Mouse (Mus musculus) lung, postnatal 0 days (tissue): Measurements from ENCODE around the gene Trp53bp1. TPM values are rescaled to one million over a fixed set of nuclear protein-coding genes. Genes with fewer than 3 reads are reported as not detected.

Source experiments
- ATAC-seq: fragments of 200-750 bp; cut with Nextera tagmentation; 2 replicates; pipeline ENCODE4 v1.8.0; 2017; ENCODE audit warnings: moderate library complexity
- DNase-seq: peaks from one replicate; pipeline ENCODE4 v3.0.0-alpha.2; 2016; ENCODE audit warnings: low spot score
- H3K27ac ChIP-seq: fragments of 300-500 bp; sonication (generic); 2 replicates; pipeline ENCODE4 v1.5.1; 2014; ENCODE audit warnings: antibody characterized with exemption, mild to moderate bottlenecking, low read length, mixed read lengths
- H3K27me3 ChIP-seq: fragments of 300-500 bp; sonication (generic); replicated peaks from 2 replicates; pipeline ENCODE4 v1.6.1; 2014; ENCODE audit warnings: low read length, mixed read lengths; ENCODE audit not compliant: insufficient read depth
- H3K36me3 ChIP-seq: fragments of 300-500 bp; sonication (generic); 2 replicates; pipeline ENCODE4 v1.6.1; 2014; ENCODE audit warnings: low read length, mixed read lengths; ENCODE audit not compliant: insufficient read depth
- H3K4me1 ChIP-seq: fragments of 300-500 bp; sonication (generic); 2 replicates; pipeline ENCODE4 v1.6.1; 2014; ENCODE audit warnings: antibody characterized with exemption, low read depth, low read length, mixed read lengths; ENCODE audit not compliant: insufficient read depth
- H3K4me2 ChIP-seq: fragments of 300-500 bp; sonication (generic); replicated peaks from 2 replicates; pipeline ENCODE4 v1.6.1; 2014; ENCODE audit warnings: low read depth, mild to moderate bottlenecking, low read length, moderate library complexity, mixed read lengths
- H3K4me3 ChIP-seq: fragments of 300-500 bp; sonication (generic); 2 replicates; pipeline ENCODE4 v1.5.1; 2014; ENCODE audit warnings: low read depth, low read length
- H3K9ac ChIP-seq: fragments of 300-500 bp; sonication (generic); replicated peaks from 2 replicates; pipeline ENCODE4 v1.6.1; 2014; ENCODE audit warnings: low read depth, mild to moderate bottlenecking
- H3K9me3 ChIP-seq: fragments of 300-500 bp; sonication (generic); 2 replicates; pipeline ENCODE4 v1.6.1; 2016; ENCODE audit warnings: low read length, mixed read lengths
- CTCF ChIP-seq: IDR thresholded peaks from 2 replicates; pipeline ENCODE4 v1.5.1; 2016; ENCODE audit warnings: antibody characterized with exemption, mild to moderate bottlenecking
- EP300 ChIP-seq: IDR thresholded peaks from 2 replicates; pipeline ENCODE4 v1.6.1; 2016; ENCODE audit warnings: antibody characterized with exemption, mild to moderate bottlenecking, control low read depth
- WGBS: fragments of 180-500 bp; shearing (Covaris S2); extraction: QIAGEN DNeasy Blood & Tissue Kit; methylation state at CpG from one replicate; pipeline ENCODE4 v1.1.7; 2014; 5-methylcytosine and 5-hydroxymethylcytosine counted together
- polyA plus RNA-seq: library from polyadenylated mRNA; unstranded; fragments of >200 nt; fragmentation: Nextera tagmentation; extraction: Ambion mirVana; gene quantifications from 2 replicates; pipeline ENCODE4 v1.2.1, GENCODE M21; 2015

The Trp53bp1 gene
- polyA plus RNA-seq, 1 experiment from 2014 or later = 9.8 TPM

DNA sequence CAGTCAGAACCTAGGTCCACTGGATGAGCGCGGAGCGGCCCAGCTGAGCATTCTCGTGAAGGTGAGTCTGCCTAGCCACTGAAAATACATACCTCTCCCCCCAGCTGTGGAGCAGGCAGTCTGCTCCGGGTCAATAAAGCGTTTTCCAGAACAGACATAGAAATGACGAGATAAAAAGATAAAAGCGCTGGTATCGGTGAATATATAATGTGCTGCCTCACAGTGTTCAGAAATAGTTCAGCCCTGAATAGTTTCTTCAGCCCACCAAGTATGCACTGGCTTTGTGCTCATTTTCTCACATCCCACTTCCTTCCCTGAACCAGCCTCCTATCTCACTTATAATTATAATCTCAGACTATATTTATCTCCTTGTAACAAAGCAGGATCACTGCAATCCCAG is 75.7 kb downstream of the Trp53bp1 start:
- H3K27me3 ChIP-seq = no peaks in the 10 kb centered on the region
- H3K36me3 ChIP-seq = peaks cover 48% of the 10 kb centered on the region
- H3K4me2 ChIP-seq = no peak overlapping the region
- H3K9ac ChIP-seq = no peak overlapping the region
- no peak for TF ChIP-seq EP300
- TF ChIP-seq CTCF = no peak
- WGBS = 92% methylated on average over 9 of the region's 9 CpGs
- no peaks in the 10 kb centered on the region for H3K9me3 ChIP-seq
- H3K27ac ChIP-seq = no peak overlapping the region
- no peak overlapping the region for H3K4me3 ChIP-seq
- no peak for DNase-seq
- H3K4me1 ChIP-seq = no peaks in the 10 kb centered on the region
- no peak for ATAC-seq

DNA sequence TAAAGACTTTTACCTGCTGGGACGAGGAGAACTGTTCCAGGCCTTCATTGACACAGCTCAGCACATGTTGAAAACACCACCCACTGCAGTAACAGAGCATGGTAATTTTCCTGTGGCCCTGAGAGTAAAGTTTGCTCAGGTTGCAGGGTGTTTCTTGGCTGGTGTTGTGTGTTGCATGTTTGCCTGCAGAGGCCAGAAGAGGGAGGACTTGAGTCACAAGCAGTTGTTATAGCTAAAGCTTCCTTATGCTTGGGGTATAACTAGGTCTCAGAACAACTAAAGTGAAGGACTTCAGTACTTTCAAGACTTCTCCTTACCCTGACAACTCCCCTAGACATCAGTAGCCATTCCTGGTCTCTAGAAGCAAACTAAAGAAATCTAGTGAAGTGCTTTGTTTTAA is 82.7 kb downstream of the Trp53bp1 start:
- no peaks in the 10 kb centered on the region for H3K9me3 ChIP-seq
- H3K4me3 ChIP-seq = no peak overlapping the region
- H3K4me2 ChIP-seq = no peak overlapping the region
- ATAC-seq (no peak), DNase-seq (no peak)
- no peaks in the 10 kb centered on the region for H3K27me3 ChIP-seq
- WGBS = 83% methylated on average over 1 of the region's 1 CpGs
- H3K4me1 ChIP-seq = no peaks in the 10 kb centered on the region
- H3K9ac ChIP-seq = no peak overlapping the region
- TF ChIP-seq EP300 (no peak), CTCF (peak; percentile 45)
- H3K27ac ChIP-seq = no peak overlapping the region
- H3K36me3 ChIP-seq = peaks cover 51% of the 10 kb centered on the region

DNA sequence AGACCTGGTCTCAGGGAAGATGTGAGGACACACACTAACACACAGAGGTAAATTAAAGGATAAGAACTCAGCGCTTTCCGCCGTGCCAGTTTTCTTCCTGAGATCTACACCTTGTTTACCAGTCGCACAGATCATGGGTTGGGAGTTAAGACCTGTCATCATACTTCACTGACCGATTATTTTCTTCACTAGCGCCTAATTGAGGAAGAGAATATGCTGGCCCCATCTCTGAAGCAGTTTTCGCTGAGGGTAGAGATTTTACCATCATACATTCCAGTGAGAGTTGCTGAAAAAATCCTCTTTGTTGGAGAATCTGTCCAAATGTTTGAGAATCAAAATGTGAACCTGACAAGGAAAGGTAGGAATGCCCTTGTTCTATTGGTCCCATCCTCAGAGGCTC is 87.1 kb downstream of the Trp53bp1 start:
- H3K27ac ChIP-seq = no peak overlapping the region
- H3K9ac ChIP-seq = no peak overlapping the region
- H3K4me2 ChIP-seq = no peak overlapping the region
- TF ChIP-seq CTCF (no peak), EP300 (no peak)
- no peaks in the 10 kb centered on the region for H3K9me3 ChIP-seq
- peaks cover 34% of the 10 kb centered on the region for H3K36me3 ChIP-seq
- ATAC-seq (no peak), DNase-seq (no peak)
- 95% methylated on average over 7 of the region's 7 CpGs for WGBS
- H3K4me3 ChIP-seq = no peak overlapping the region
- H3K27me3 ChIP-seq = no peaks in the 10 kb centered on the region
- H3K4me1 ChIP-seq = no peaks in the 10 kb centered on the region

DNA sequence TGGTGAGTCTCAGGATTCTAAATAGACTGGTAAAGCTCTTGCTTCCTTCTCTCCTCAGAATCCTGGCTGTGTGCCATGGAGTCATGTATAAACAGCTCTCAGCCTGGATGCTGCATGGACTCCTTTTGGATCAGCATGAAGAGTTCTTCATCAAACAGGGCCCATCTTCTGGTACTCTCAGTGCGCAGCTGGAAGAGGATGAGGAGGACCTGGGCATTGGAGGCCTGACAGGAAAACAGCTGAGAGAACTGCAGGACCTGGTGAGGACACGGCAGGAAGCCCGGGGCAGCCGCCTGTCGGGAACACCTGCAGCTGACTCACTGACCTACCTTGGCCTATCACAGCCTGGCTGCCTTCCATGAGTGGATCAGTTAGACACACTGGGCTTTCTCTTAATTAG is 87.8 kb downstream of the Trp53bp1 start:
- peaks cover 27% of the 10 kb centered on the region for H3K36me3 ChIP-seq
- DNase-seq (no peak), ATAC-seq (no peak)
- H3K4me3 ChIP-seq = no peak overlapping the region
- H3K9ac ChIP-seq = no peak overlapping the region
- no peak overlapping the region for H3K27ac ChIP-seq
- H3K4me1 ChIP-seq = no peaks in the 10 kb centered on the region
- TF ChIP-seq EP300 (no peak), CTCF (no peak)
- H3K27me3 ChIP-seq = no peaks in the 10 kb centered on the region
- 79% methylated on average over 5 of the region's 5 CpGs for WGBS
- no peaks in the 10 kb centered on the region for H3K9me3 ChIP-seq
- H3K4me2 ChIP-seq = no peak overlapping the region

DNA sequence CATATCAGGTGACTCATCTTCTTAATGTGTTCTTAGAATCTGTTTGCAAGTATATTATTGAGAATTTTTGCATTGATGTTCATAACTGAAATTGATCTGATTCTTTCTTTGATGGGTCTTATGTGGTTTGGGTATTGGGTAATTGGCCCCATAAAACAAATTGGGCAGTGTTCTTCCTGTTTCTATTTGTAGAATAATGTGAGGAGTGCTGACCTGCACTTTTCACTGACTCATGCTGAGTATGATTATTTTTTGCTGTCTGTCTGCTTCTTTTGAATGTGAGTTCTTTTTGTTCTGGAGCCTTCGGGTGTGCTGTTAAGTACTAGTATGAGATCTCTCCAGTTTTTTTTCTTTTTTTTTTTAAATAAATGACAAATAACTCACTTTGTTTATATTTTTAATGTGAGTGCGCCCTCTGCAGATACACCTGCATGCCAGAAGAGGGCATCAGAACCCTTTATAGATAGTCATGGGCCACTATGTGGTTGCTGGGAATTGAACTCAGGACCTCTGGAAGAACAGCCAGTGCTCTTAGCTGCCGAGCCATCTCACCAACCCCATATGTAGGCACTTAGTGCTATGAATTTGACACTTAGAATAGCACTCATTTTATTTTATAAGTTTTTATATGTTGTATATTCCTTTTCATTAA is 92.3 kb downstream of the Trp53bp1 start:
- 91% methylated on average over 3 of the region's 3 CpGs for WGBS
- DNase-seq = no peak
- TF ChIP-seq EP300 (no peak), CTCF (peak; percentile 31)
- Histone ChIP-seq H3K9me3 (no peaks in the 10 kb centered on the region), H3K9ac (no peak overlapping the region), H3K4me3 (no peak overlapping the region), H3K4me2 (no peak overlapping the region), H3K36me3 (peaks cover 10% of the 10 kb centered on the region), H3K27ac (no peak overlapping the region), H3K4me1 (no peaks in the 10 kb centered on the region), H3K27me3 (no peaks in the 10 kb centered on the region)
- ATAC-seq = no peak

DNA sequence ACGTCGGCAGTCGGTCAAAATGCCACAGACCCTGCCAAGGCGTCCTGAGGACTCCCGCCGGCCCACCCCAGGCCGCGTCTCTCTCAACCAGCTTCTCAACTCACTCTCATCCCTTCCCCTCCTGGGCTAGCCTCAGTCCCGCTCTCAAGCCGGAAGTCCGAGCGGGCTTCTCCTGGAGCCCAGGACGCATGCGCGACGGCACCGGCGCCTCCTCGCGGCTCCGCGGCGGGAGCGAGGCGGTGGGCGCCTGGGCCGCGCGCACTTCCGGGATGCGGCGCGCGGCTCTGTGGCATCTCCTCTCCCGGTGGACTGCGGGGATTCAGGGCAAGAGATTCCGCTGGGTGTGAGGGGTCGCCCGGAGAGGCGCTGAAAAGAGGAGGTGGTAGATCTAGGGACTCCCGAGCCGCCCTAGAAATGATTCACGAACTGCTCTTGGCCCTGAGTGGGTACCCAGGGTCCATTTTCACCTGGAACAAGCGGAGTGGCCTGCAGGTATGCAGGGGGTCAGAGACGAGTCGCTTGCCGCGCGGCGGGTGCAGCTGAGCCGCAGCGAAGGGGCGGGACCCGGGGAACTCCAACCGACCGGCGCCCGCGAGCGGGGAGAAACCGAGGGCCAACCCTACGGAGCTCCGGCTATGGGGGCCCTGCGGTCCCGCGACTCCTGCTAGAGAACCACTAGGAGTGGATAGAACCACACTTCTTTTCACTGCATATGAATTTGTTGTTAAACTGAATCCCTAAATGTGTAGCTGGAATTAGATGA is 100.0 kb downstream of the Trp53bp1 start, which contains the start of gene Zscan29:
Zscan29 (minus strand) TSS at position 146 of the 763 bp plus-strand sequence.
- DNase-seq (peak; percentile 97), ATAC-seq (peak; percentile 97)
- Histone ChIP-seq H3K4me3 (peak within 1 kb of the TSS; percentile 89), H3K4me1 (peaks cover 10% of the 10 kb centered on the region), H3K36me3 (peaks cover 5% of the 10 kb centered on the region; the same call in 1 of the 2 replicates), H3K27ac (peak within 1 kb of the TSS; percentile 91), H3K4me2 (peak within 1 kb of the TSS; percentile 86), H3K9ac (peak within 1 kb of the TSS; percentile 71), H3K27me3 (no peaks in the 10 kb centered on the region), H3K9me3 (no peaks in the 10 kb centered on the region)
- no peak for TF ChIP-seq EP300
- peak; percentile 51 for TF ChIP-seq CTCF
- under 1% methylated on average over 54 of the region's 66 CpGs for WGBS
